Mouse (Mus musculus): ENCODE measurements around the gene Mink1. TPM values are rescaled to one million over a fixed set of nuclear protein-coding genes. Genes with fewer than 3 reads are reported as not detected.
"Not testable (repeated sequence)": the region's sequence is repeated elsewhere in the genome, so short reads cannot be mapped to it uniquely, and the experiment has no call there.

Mink1 gene
- polyA plus RNA-seq, 1 experiment from 2014 or later, result 9.3 TPM

GRCm38 (mm10) chr11:70566586-70566985 lies 3.9 kb downstream of the Mink1 start:
- H3K9ac ChIP-seq (ENCODE audit: low read depth, low read length), result no peak overlapping the region
- H3K9me3 ChIP-seq (ENCODE audit: control insufficient read depth, low read length), result no peaks in the 10 kb centered on the region
- no peaks in the 10 kb centered on the region for H3K27me3 ChIP-seq (replicated peaks; ENCODE audit: control insufficient read depth, insufficient read depth, low read length)
- H3K27ac ChIP-seq (ENCODE audit: low read length), result no peak overlapping the region
- H3K36me3 ChIP-seq (ENCODE audit: control insufficient read depth, insufficient read depth, low read length), result no peaks in the 10 kb centered on the region
- no peak overlapping the region for H3K4me2 ChIP-seq (ENCODE audit: low read depth, low read length)
- WGBS, result 61% methylated on average over 7 of the region's 7 CpGs
- H3K4me3 ChIP-seq (ENCODE audit: low read length), result no peak overlapping the region
- peaks cover 25% of the 10 kb centered on the region for H3K4me1 ChIP-seq (ENCODE audit: control insufficient read depth, insufficient read depth, low read length)
- ATAC-seq, result no peak

GRCm38 (mm10) chr11:70570614-70571013 lies 7.9 kb downstream of the Mink1 start:
- not testable (repeated sequence) for H3K4me2 ChIP-seq (ENCODE audit: low read depth, low read length); H3K36me3 ChIP-seq (ENCODE audit: control insufficient read depth, insufficient read depth, low read length); ATAC-seq; H3K9ac ChIP-seq (ENCODE audit: low read depth, low read length); H3K4me3 ChIP-seq (ENCODE audit: low read length); H3K27me3 ChIP-seq (replicated peaks; ENCODE audit: control insufficient read depth, insufficient read depth, low read length); H3K27ac ChIP-seq (ENCODE audit: low read length); H3K9me3 ChIP-seq (ENCODE audit: control insufficient read depth, low read length)
- WGBS, result 89% methylated on average over 1 of the region's 1 CpGs
- peaks cover 17% of the 10 kb centered on the region for H3K4me1 ChIP-seq (ENCODE audit: control insufficient read depth, insufficient read depth, low read length)

- H3K36me3 ChIP-seq (ENCODE audit: control insufficient read depth, insufficient read depth, low read length), result no peaks in the 10 kb centered on the region
- H3K9me3 ChIP-seq (ENCODE audit: control insufficient read depth, low read length), result no peaks in the 10 kb centered on the region
- H3K9ac ChIP-seq (ENCODE audit: low read depth, low read length), result no peak overlapping the region
- H3K4me3 ChIP-seq (ENCODE audit: low read length), result no peak overlapping the region
- 74% methylated on average over 1 of the region's 1 CpGs for WGBS
- ATAC-seq, result no peak
- no peaks in the 10 kb centered on the region for H3K27me3 ChIP-seq (replicated peaks; ENCODE audit: control insufficient read depth, insufficient read depth, low read length)
- no peak overlapping the region for H3K27ac ChIP-seq (ENCODE audit: low read length)
- H3K4me1 ChIP-seq (ENCODE audit: control insufficient read depth, insufficient read depth, low read length), result peaks cover 15% of the 10 kb centered on the region
- H3K4me2 ChIP-seq (ENCODE audit: low read depth, low read length), result no peak overlapping the region
Measured at GRCm38 (mm10) chr11:70571641-70572040, 9.0 kb downstream of the Mink1 start.

- no peak for ATAC-seq
- Histone ChIP-seq H3K27ac (ENCODE audit: low read length) (0 out of 2 replicates have a peak overlapping the region, but pooled peaks have one; percentile 25), H3K9me3 (ENCODE audit: control insufficient read depth, low read length) (no peaks in the 10 kb centered on the region), H3K27me3 (replicated peaks; ENCODE audit: control insufficient read depth, insufficient read depth, low read length) (no peaks in the 10 kb centered on the region), H3K4me3 (ENCODE audit: low read length) (no peak overlapping the region), H3K4me2 (ENCODE audit: low read depth, low read length) (no peak overlapping the region), H3K9ac (ENCODE audit: low read depth, low read length) (no peak overlapping the region), H3K36me3 (ENCODE audit: control insufficient read depth, insufficient read depth, low read length) (no peaks in the 10 kb centered on the region), H3K4me1 (ENCODE audit: control insufficient read depth, insufficient read depth, low read length) (peaks cover 23% of the 10 kb centered on the region)
- 50% methylated on average over 5 of the region's 5 CpGs for WGBS
Measured at GRCm38 (mm10) chr11:70572348-70572902, 9.7 kb downstream of the Mink1 start.

GRCm38 (mm10) chr11:70573872-70574271 lies 11.2 kb downstream of the Mink1 start:
- 76% methylated on average over 6 of the region's 6 CpGs for WGBS
- Histone ChIP-seq H3K9ac (ENCODE audit: low read depth, low read length) (no peak overlapping the region), H3K4me3 (ENCODE audit: low read length) (no peak overlapping the region), H3K27ac (ENCODE audit: low read length) (no peak overlapping the region), H3K4me2 (ENCODE audit: low read depth, low read length) (no peak overlapping the region), H3K9me3 (ENCODE audit: control insufficient read depth, low read length) (no peaks in the 10 kb centered on the region), H3K4me1 (ENCODE audit: control insufficient read depth, insufficient read depth, low read length) (peaks cover 37% of the 10 kb centered on the region), H3K36me3 (ENCODE audit: control insufficient read depth, insufficient read depth, low read length) (no peaks in the 10 kb centered on the region), H3K27me3 (replicated peaks; ENCODE audit: control insufficient read depth, insufficient read depth, low read length) (no peaks in the 10 kb centered on the region)
- ATAC-seq, result no peak

- Histone ChIP-seq H3K27me3 (replicated peaks; ENCODE audit: control insufficient read depth, insufficient read depth, low read length) (no peaks in the 10 kb centered on the region), H3K9me3 (ENCODE audit: control insufficient read depth, low read length) (no peaks in the 10 kb centered on the region), H3K36me3 (ENCODE audit: control insufficient read depth, insufficient read depth, low read length) (no peaks in the 10 kb centered on the region), H3K9ac (ENCODE audit: low read depth, low read length) (no peak overlapping the region), H3K4me1 (ENCODE audit: control insufficient read depth, insufficient read depth, low read length) (peaks cover 53% of the 10 kb centered on the region), H3K4me3 (ENCODE audit: low read length) (no peak overlapping the region), H3K27ac (ENCODE audit: low read length) (peak overlapping the region; percentile 24; the same call in 1 of the 2 replicates), H3K4me2 (ENCODE audit: low read depth, low read length) (no peak overlapping the region; the same call in 1 of the 2 replicates)
- WGBS, result 58% methylated on average over 3 of the region's 3 CpGs
- ATAC-seq, result peak; percentile 65
Measured at GRCm38 (mm10) chr11:70577201-70577600, 14.5 kb downstream of the Mink1 start.

GRCm38 (mm10) chr11:70578962-70579361 lies 16.3 kb downstream of the Mink1 start:
- H3K4me2 ChIP-seq (ENCODE audit: low read depth, low read length), result no peak overlapping the region
- ATAC-seq, result no peak
- H3K9ac ChIP-seq (ENCODE audit: low read depth, low read length), result no peak overlapping the region
- WGBS, result 84% methylated on average over 6 of the region's 6 CpGs
- H3K9me3 ChIP-seq (ENCODE audit: control insufficient read depth, low read length), result no peaks in the 10 kb centered on the region
- no peaks in the 10 kb centered on the region for H3K27me3 ChIP-seq (replicated peaks; ENCODE audit: control insufficient read depth, insufficient read depth, low read length)
- H3K27ac ChIP-seq (ENCODE audit: low read length), result no peak overlapping the region
- peaks cover 59% of the 10 kb centered on the region for H3K4me1 ChIP-seq (ENCODE audit: control insufficient read depth, insufficient read depth, low read length)
- H3K4me3 ChIP-seq (ENCODE audit: low read length), result no peak overlapping the region
- H3K36me3 ChIP-seq (ENCODE audit: control insufficient read depth, insufficient read depth, low read length), result no peaks in the 10 kb centered on the region

- Histone ChIP-seq H3K27ac (ENCODE audit: low read length) (no peak overlapping the region; the same call in 1 of the 2 replicates), H3K4me1 (ENCODE audit: control insufficient read depth, insufficient read depth, low read length) (peaks cover 66% of the 10 kb centered on the region), H3K36me3 (ENCODE audit: control insufficient read depth, insufficient read depth, low read length) (no peaks in the 10 kb centered on the region), H3K4me2 (ENCODE audit: low read depth, low read length) (no peak overlapping the region), H3K9ac (ENCODE audit: low read depth, low read length) (0 out of 2 replicates have a peak overlapping the region, but pooled peaks have one; percentile 8), H3K9me3 (ENCODE audit: control insufficient read depth, low read length) (no peaks in the 10 kb centered on the region), H3K4me3 (ENCODE audit: low read length) (no peak overlapping the region), H3K27me3 (replicated peaks; ENCODE audit: control insufficient read depth, insufficient read depth, low read length) (no peaks in the 10 kb centered on the region)
- 69% methylated on average over 9 of the region's 9 CpGs for WGBS
- no peak for ATAC-seq
Measured at GRCm38 (mm10) chr11:70579710-70580357, 17.2 kb downstream of the Mink1 start.

GRCm38 (mm10) chr11:70580358-70580720 lies 17.7 kb downstream of the Mink1 start:
- ATAC-seq, result no peak
- no peak overlapping the region for H3K4me3 ChIP-seq (ENCODE audit: low read length)
- no peak overlapping the region for H3K9ac ChIP-seq (ENCODE audit: low read depth, low read length)
- no peak overlapping the region for H3K27ac ChIP-seq (ENCODE audit: low read length)
- no peaks in the 10 kb centered on the region for H3K9me3 ChIP-seq (ENCODE audit: control insufficient read depth, low read length)
- no peak overlapping the region for H3K4me2 ChIP-seq (ENCODE audit: low read depth, low read length)
- no peaks in the 10 kb centered on the region for H3K27me3 ChIP-seq (replicated peaks; ENCODE audit: control insufficient read depth, insufficient read depth, low read length)
- WGBS, result 31% methylated on average over 5 of the region's 5 CpGs
- peaks cover 71% of the 10 kb centered on the region for H3K4me1 ChIP-seq (ENCODE audit: control insufficient read depth, insufficient read depth, low read length)
- no peaks in the 10 kb centered on the region for H3K36me3 ChIP-seq (ENCODE audit: control insufficient read depth, insufficient read depth, low read length)

Data from intestine, embryonic 16.5 days (tissue).